Mouse (Mus musculus) C2C12 (cell line): ENCODE data around the gene Wwc2. TPM values are rescaled to one million over a fixed set of nuclear protein-coding genes. Genes with fewer than 3 reads are reported as not detected.
A peak's percentile ranks its signal among the peaks of the same experiment; 100 is the strongest.

Experiments
- H3K27me3 ChIP-seq: one replicate; pipeline ENCODE4 v1.6.1; 2011; ENCODE audit not compliant: control insufficient read depth, insufficient read depth, insufficient read length
- H3K36me3 ChIP-seq: one replicate; pipeline ENCODE4 v1.6.1; 2011; ENCODE audit not compliant: control insufficient read depth, insufficient read depth
- H3K4me3 ChIP-seq: one replicate; pipeline ENCODE4 v1.5.1; 2011; ENCODE audit warnings: mild to moderate bottlenecking, control low read depth; ENCODE audit not compliant: poor library complexity, insufficient read depth, severe bottlenecking
- H3K79me2 ChIP-seq: one replicate; pipeline ENCODE4 v1.6.1; 2011; ENCODE audit not compliant: control insufficient read depth, insufficient read depth
- H3K79me3 ChIP-seq: one replicate; pipeline ENCODE4 v1.6.1; 2011; ENCODE audit warnings: low read depth, control low read depth
- H3ac ChIP-seq: one replicate; pipeline ENCODE3; 2011; ENCODE audit warnings: low read depth; ENCODE audit not compliant: control insufficient read depth, insufficient read length
- CEBPB ChIP-seq: IDR thresholded peaks from one replicate; pipeline ENCODE4 v1.6.1; 2011; ENCODE audit warnings: low read depth, mild to moderate bottlenecking, control low read depth, moderate library complexity
- CTCF ChIP-seq: IDR thresholded peaks from one replicate; pipeline ENCODE4 v1.5.1; 2011; ENCODE audit not compliant: control insufficient read depth, insufficient read depth, insufficient read length
- FOSL1 ChIP-seq: IDR thresholded peaks from one replicate; pipeline ENCODE4 v1.8.0; 2011; ENCODE audit warnings: mild to moderate bottlenecking, low read length; ENCODE audit not compliant: poor library complexity, insufficient read depth, severe bottlenecking
- MAX ChIP-seq: IDR thresholded peaks from one replicate; pipeline ENCODE4 v1.6.1; 2011; ENCODE audit warnings: mild to moderate bottlenecking, control low read depth
- MYOD1 ChIP-seq: IDR thresholded peaks from one replicate; pipeline ENCODE4 v1.6.1; 2011; ENCODE audit warnings: low read depth; ENCODE audit not compliant: control insufficient read depth, insufficient read length
- MYOG ChIP-seq: IDR thresholded peaks from one replicate; pipeline ENCODE4 v1.6.1; 2011; ENCODE audit not compliant: control insufficient read depth, insufficient read length; ENCODE audit errors: extremely low read depth
- USF1 ChIP-seq: IDR thresholded peaks from one replicate; pipeline ENCODE4 v1.6.1; 2011; ENCODE audit warnings: low read depth, mild to moderate bottlenecking, control low read depth, moderate library complexity
- polyA plus RNA-seq: library from polyadenylated mRNA; unstranded; fragments of >200 nt; fragmentation: generic; extraction: Trizol; gene quantifications from one replicate; pipeline ENCODE4 v1.2.1, GENCODE M21; 2012; ENCODE audit warnings: missing spikeins

The Wwc2 gene
- polyA plus RNA-seq, 1 experiment, result 15.3 TPM

- Histone ChIP-seq H3K79me2 (no peaks in the 10 kb centered on the region), H3K27me3 (no peaks in the 10 kb centered on the region), H3K4me3 (no peak overlapping the region), H3K36me3 (no peaks in the 10 kb centered on the region), H3ac (no peak overlapping the region), H3K79me3 (no peaks in the 10 kb centered on the region)
- no peak for TF ChIP-seq MYOG
- no peak for TF ChIP-seq MAX
- TF ChIP-seq CTCF, result no peak
- no peak for TF ChIP-seq FOSL1
- no peak for TF ChIP-seq MYOD1
- TF ChIP-seq USF1, result no peak
- no peak for TF ChIP-seq CEBPB
These were observed 5.4 kb upstream of the Wwc2 start for GRCm38 (mm10) chr8:47996126-47996525.

- Histone ChIP-seq H3ac (no peak overlapping the region), H3K27me3 (no peaks in the 10 kb centered on the region), H3K79me2 (no peaks in the 10 kb centered on the region), H3K4me3 (no peak overlapping the region), H3K79me3 (no peaks in the 10 kb centered on the region), H3K36me3 (no peaks in the 10 kb centered on the region)
- TF ChIP-seq CEBPB, result no peak
- no peak for TF ChIP-seq CTCF
- TF ChIP-seq USF1, result no peak
- no peak for TF ChIP-seq MAX
- no peak for TF ChIP-seq MYOD1
These were observed 4.7 kb upstream of the Wwc2 start for GRCm38 (mm10) chr8:47995391-47995790.

GRCm38 (mm10) chr8:47994618-47995274 lies 4.0 kb upstream of the Wwc2 start:
- H3K79me3 ChIP-seq, result peaks cover 2% of the 10 kb centered on the region
- no peaks in the 10 kb centered on the region for H3K36me3 ChIP-seq
- no peak overlapping the region for H3ac ChIP-seq
- no peaks in the 10 kb centered on the region for H3K27me3 ChIP-seq
- TF ChIP-seq MYOD1 (no peak), CEBPB (no peak), MYOG (no peak), FOSL1 (no peak), USF1 (no peak), MAX (no peak), CTCF (no peak)
- H3K4me3 ChIP-seq, result no peak overlapping the region
- H3K79me2 ChIP-seq, result peaks cover 5% of the 10 kb centered on the region

GRCm38 (mm10) chr8:47990386-47990772 lies 345 bp downstream of the Wwc2 start:
- peak overlapping the region; percentile 94 for H3K4me3 ChIP-seq
- peaks cover 49% of the 10 kb centered on the region for H3K79me2 ChIP-seq
- H3K79me3 ChIP-seq, result peaks cover 46% of the 10 kb centered on the region
- no peak for TF ChIP-seq MYOD1
- TF ChIP-seq MAX, result no peak
- no peak for TF ChIP-seq MYOG
- TF ChIP-seq FOSL1, result no peak
- no peak for TF ChIP-seq USF1
- no peak for TF ChIP-seq CTCF
- TF ChIP-seq CEBPB, result no peak
- peak overlapping the region; percentile 86 for H3ac ChIP-seq
- peaks cover 11% of the 10 kb centered on the region for H3K36me3 ChIP-seq
- no peaks in the 10 kb centered on the region for H3K27me3 ChIP-seq

GRCm38 (mm10) chr8:47989655-47990385 lies 904 bp downstream of the Wwc2 start:
- Histone ChIP-seq H3K79me2 (peaks cover 54% of the 10 kb centered on the region), H3K79me3 (peaks cover 52% of the 10 kb centered on the region), H3ac (peak overlapping the region; percentile 86), H3K4me3 (peak overlapping the region; percentile 94), H3K36me3 (peaks cover 11% of the 10 kb centered on the region), H3K27me3 (no peaks in the 10 kb centered on the region)
- TF ChIP-seq MYOD1 (no peak), MAX (no peak)

- peaks cover 57% of the 10 kb centered on the region for H3K79me3 ChIP-seq
- H3K4me3 ChIP-seq, result peak overlapping the region; percentile 94
- no peaks in the 10 kb centered on the region for H3K27me3 ChIP-seq
- peak overlapping the region; percentile 86 for H3ac ChIP-seq
- TF ChIP-seq MAX (no peak), MYOG (no peak), MYOD1 (no peak)
- peaks cover 11% of the 10 kb centered on the region for H3K36me3 ChIP-seq
- H3K79me2 ChIP-seq, result peaks cover 60% of the 10 kb centered on the region
These were observed 1.5 kb downstream of the Wwc2 start for GRCm38 (mm10) chr8:47989211-47989610.
